Mouse (Mus musculus): ENCODE results near the gene Dusp19. TPM values are rescaled to one million over a fixed set of nuclear protein-coding genes. Genes with fewer than 3 reads are reported as not detected.

Dusp19 gene
- polyA plus RNA-seq, 1 experiment from 2014 or later: 8.7 TPM

- Histone ChIP-seq H3K27ac (no peak overlapping the region), H3K9ac (no peak overlapping the region), H3K4me3 (no peak overlapping the region), H3K9me3 (replicated peaks) (no peaks in the 10 kb centered on the region), H3K4me1 (peaks cover 6% of the 10 kb centered on the region; the same call in 1 of the 2 replicates), H3K4me2 (no peak overlapping the region), H3K27me3 (replicated peaks) (no peaks in the 10 kb centered on the region), H3K36me3 (no peaks in the 10 kb centered on the region)
- no peak for ATAC-seq
- 72% methylated on average over 3 of the region's 3 CpGs for WGBS (ENCODE audit: insufficient replicate concordance)
Observed at GRCm38 (mm10) chr2:80599850-80600249, 17.0 kb upstream of the Dusp19 start.

GRCm38 (mm10) chr2:80600611-80601010, 16.2 kb upstream of the Dusp19 start:
- H3K36me3 ChIP-seq: no peaks in the 10 kb centered on the region
- H3K9ac ChIP-seq: no peak overlapping the region
- no peaks in the 10 kb centered on the region for H3K9me3 ChIP-seq (replicated peaks)
- no peaks in the 10 kb centered on the region for H3K27me3 ChIP-seq (replicated peaks)
- no peak for ATAC-seq
- H3K27ac ChIP-seq: no peak overlapping the region
- no peak overlapping the region for H3K4me2 ChIP-seq
- no peak overlapping the region for H3K4me3 ChIP-seq
- peaks cover 6% of the 10 kb centered on the region; the same call in 1 of the 2 replicates for H3K4me1 ChIP-seq

- Histone ChIP-seq H3K4me1 (no peaks in the 10 kb centered on the region), H3K27ac (no peak overlapping the region), H3K4me3 (no peak overlapping the region), H3K4me2 (no peak overlapping the region), H3K9ac (no peak overlapping the region), H3K36me3 (no peaks in the 10 kb centered on the region), H3K27me3 (replicated peaks) (no peaks in the 10 kb centered on the region), H3K9me3 (replicated peaks) (no peaks in the 10 kb centered on the region)
- no peak for ATAC-seq
- 82% methylated on average over 13 of the region's 13 CpGs for WGBS (ENCODE audit: insufficient replicate concordance)
Observed at GRCm38 (mm10) chr2:80602756-80603155, 14.1 kb upstream of the Dusp19 start.

- 83% methylated on average over 19 of the region's 19 CpGs for WGBS (ENCODE audit: insufficient replicate concordance)
- Histone ChIP-seq H3K36me3 (no peaks in the 10 kb centered on the region), H3K27me3 (replicated peaks) (no peaks in the 10 kb centered on the region), H3K4me2 (no peak overlapping the region), H3K4me1 (no peaks in the 10 kb centered on the region), H3K9ac (no peak overlapping the region), H3K27ac (no peak overlapping the region), H3K9me3 (replicated peaks) (no peaks in the 10 kb centered on the region), H3K4me3 (no peak overlapping the region)
- ATAC-seq: no peak
Observed at GRCm38 (mm10) chr2:80603771-80604426, 12.9 kb upstream of the Dusp19 start.

GRCm38 (mm10) chr2:80612286-80612685, 4.6 kb upstream of the Dusp19 start:
- 50% methylated on average over 1 of the region's 1 CpGs for WGBS (ENCODE audit: insufficient replicate concordance)
- Histone ChIP-seq H3K36me3 (no peaks in the 10 kb centered on the region), H3K9me3 (replicated peaks) (no peaks in the 10 kb centered on the region), H3K4me3 (no peak overlapping the region), H3K27ac (no peak overlapping the region), H3K4me1 (no peaks in the 10 kb centered on the region), H3K27me3 (replicated peaks) (no peaks in the 10 kb centered on the region), H3K4me2 (no peak overlapping the region), H3K9ac (no peak overlapping the region)
- ATAC-seq: no peak

GRCm38 (mm10) chr2:80612796-80613195, 4.0 kb upstream of the Dusp19 start:
- Histone ChIP-seq H3K4me2 (no peak overlapping the region), H3K9ac (no peak overlapping the region), H3K9me3 (replicated peaks) (no peaks in the 10 kb centered on the region), H3K27ac (no peak overlapping the region), H3K36me3 (no peaks in the 10 kb centered on the region), H3K4me3 (no peak overlapping the region), H3K4me1 (peaks cover 1% of the 10 kb centered on the region), H3K27me3 (replicated peaks) (no peaks in the 10 kb centered on the region)
- WGBS (ENCODE audit: insufficient replicate concordance): 67% methylated on average over 2 of the region's 2 CpGs
- ATAC-seq: no peak

- Histone ChIP-seq H3K27me3 (replicated peaks) (no peaks in the 10 kb centered on the region), H3K27ac (no peak overlapping the region), H3K9me3 (replicated peaks) (no peaks in the 10 kb centered on the region), H3K4me1 (peaks cover 5% of the 10 kb centered on the region), H3K9ac (no peak overlapping the region), H3K4me3 (no peak overlapping the region), H3K36me3 (peaks cover 5% of the 10 kb centered on the region; the same call in 1 of the 2 replicates), H3K4me2 (no peak overlapping the region)
- WGBS (ENCODE audit: insufficient replicate concordance): 71% methylated on average over 3 of the region's 3 CpGs
- ATAC-seq: no peak
Observed at GRCm38 (mm10) chr2:80618991-80619390, 2.1 kb downstream of the Dusp19 start.

GRCm38 (mm10) chr2:80621921-80622320, 5.1 kb downstream of the Dusp19 start:
- Histone ChIP-seq H3K9me3 (replicated peaks) (no peaks in the 10 kb centered on the region), H3K27me3 (replicated peaks) (no peaks in the 10 kb centered on the region), H3K4me1 (peaks cover 5% of the 10 kb centered on the region), H3K4me3 (no peak overlapping the region), H3K9ac (no peak overlapping the region), H3K4me2 (no peak overlapping the region), H3K27ac (no peak overlapping the region), H3K36me3 (peaks cover 24% of the 10 kb centered on the region)
- 80% methylated on average over 3 of the region's 3 CpGs for WGBS (ENCODE audit: insufficient replicate concordance)
- ATAC-seq: no peak

- Histone ChIP-seq H3K4me2 (no peak overlapping the region), H3K27ac (no peak overlapping the region), H3K4me1 (no peaks in the 10 kb centered on the region), H3K4me3 (no peak overlapping the region), H3K36me3 (peaks cover 29% of the 10 kb centered on the region), H3K9ac (no peak overlapping the region), H3K9me3 (replicated peaks) (no peaks in the 10 kb centered on the region), H3K27me3 (replicated peaks) (no peaks in the 10 kb centered on the region)
- no peak for ATAC-seq
- WGBS (ENCODE audit: insufficient replicate concordance): 73% methylated on average over 4 of the region's 4 CpGs
Observed at GRCm38 (mm10) chr2:80624523-80624922, 7.7 kb downstream of the Dusp19 start.

GRCm38 (mm10) chr2:80632336-80633026, 15.6 kb downstream of the Dusp19 start:
- H3K4me3 ChIP-seq: no peak overlapping the region
- no peaks in the 10 kb centered on the region for H3K4me1 ChIP-seq
- H3K36me3 ChIP-seq: peaks cover 10% of the 10 kb centered on the region; the same call in 1 of the 2 replicates
- no peak overlapping the region for H3K4me2 ChIP-seq
- no peaks in the 10 kb centered on the region for H3K27me3 ChIP-seq (replicated peaks)
- H3K27ac ChIP-seq: no peak overlapping the region
- no peak for ATAC-seq
- H3K9ac ChIP-seq: no peak overlapping the region
- H3K9me3 ChIP-seq (replicated peaks): no peaks in the 10 kb centered on the region
- 79% methylated on average over 13 of the region's 13 CpGs for WGBS (ENCODE audit: insufficient replicate concordance)

GRCm38 (mm10) chr2:80638364-80639241, 21.8 kb downstream of the Dusp19 start:
- Histone ChIP-seq H3K9me3 (replicated peaks) (no peaks in the 10 kb centered on the region), H3K4me3 (peak overlapping the region; percentile 82), H3K27ac (peak overlapping the region; percentile 86), H3K4me2 (peak overlapping the region; percentile 74), H3K4me1 (peaks cover 14% of the 10 kb centered on the region), H3K36me3 (peaks cover 17% of the 10 kb centered on the region), H3K27me3 (replicated peaks) (no peaks in the 10 kb centered on the region), H3K9ac (peak overlapping the region; percentile 85)
- peak; percentile 95 for ATAC-seq
- WGBS (ENCODE audit: insufficient replicate concordance): under 1% methylated on average over 45 of the region's 45 CpGs

GRCm38 (mm10) chr2:80639398-80639797, 22.6 kb downstream of the Dusp19 start:
- Histone ChIP-seq H3K27me3 (replicated peaks) (no peaks in the 10 kb centered on the region), H3K27ac (peak overlapping the region; percentile 86; the same call in 1 of the 2 replicates), H3K9ac (peak overlapping the region; percentile 85), H3K4me2 (peak overlapping the region; percentile 74), H3K36me3 (peaks cover 25% of the 10 kb centered on the region), H3K9me3 (replicated peaks) (no peaks in the 10 kb centered on the region), H3K4me3 (peak overlapping the region; percentile 82), H3K4me1 (peaks cover 14% of the 10 kb centered on the region)
- ATAC-seq: no peak
- WGBS (ENCODE audit: insufficient replicate concordance): 7% methylated on average over 8 of the region's 8 CpGs
